Mouse (Mus musculus) urinary bladder, adult 18-20 months (tissue): ENCODE data around the gene Emg1.
A peak's percentile ranks its signal among the peaks of the same experiment; 100 is the strongest.

Source experiments
- DNase-seq, 2 experiments: peaks; one replicate each; pipeline ENCODE4 v3.0.0; 2022; ENCODE audit warnings: low spot score in 2 of 2, mixed read lengths in 2 of 2

The Emg1 gene

GRCm38 (mm10) chr6:124740888-124741761, 29.1 kb upstream of the Emg1 start, which contains the start of gene Grcc10:
Grcc10 (minus strand) TSS chr6:124741374.
- DNase-seq: peak; percentile 82 to 83

DNA sequence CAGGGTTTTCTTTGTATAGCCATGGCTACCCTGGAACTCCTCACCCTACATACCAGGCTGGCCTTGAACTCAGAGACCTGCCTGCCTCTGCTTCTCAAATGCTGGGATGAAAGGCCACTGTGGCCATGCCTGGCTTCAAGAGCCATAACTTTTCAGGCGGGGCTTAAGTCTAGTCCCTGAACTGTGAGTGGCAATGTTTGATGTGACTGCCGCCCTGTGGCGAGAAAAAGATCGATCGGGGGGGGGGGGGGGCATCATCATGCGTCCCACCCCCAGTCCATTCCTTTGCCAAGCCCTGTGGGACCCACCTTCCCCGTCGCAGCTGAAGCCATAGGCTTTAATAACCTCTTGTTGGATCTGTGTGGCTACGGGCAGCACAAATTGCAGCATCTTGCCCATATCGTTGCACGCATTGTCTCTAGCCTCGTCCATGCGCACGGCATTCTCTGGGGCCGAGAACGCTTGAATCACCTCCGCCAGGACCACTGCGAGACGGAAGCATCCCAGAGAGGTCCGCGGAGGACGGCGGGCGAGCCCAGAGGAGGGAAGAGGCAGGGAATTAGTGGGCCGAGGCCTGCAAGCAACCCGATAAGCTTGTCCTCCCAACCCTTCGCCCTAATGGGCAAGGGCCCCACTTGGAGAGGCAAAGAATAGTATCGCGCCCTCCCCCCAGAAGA, 28.4 kb upstream of the Emg1 start:
- DNase-seq: no peak

GRCm38 (mm10) chr6:124739231-124739796, 27.3 kb upstream of the Emg1 start:
- no peak for DNase-seq

DNA sequence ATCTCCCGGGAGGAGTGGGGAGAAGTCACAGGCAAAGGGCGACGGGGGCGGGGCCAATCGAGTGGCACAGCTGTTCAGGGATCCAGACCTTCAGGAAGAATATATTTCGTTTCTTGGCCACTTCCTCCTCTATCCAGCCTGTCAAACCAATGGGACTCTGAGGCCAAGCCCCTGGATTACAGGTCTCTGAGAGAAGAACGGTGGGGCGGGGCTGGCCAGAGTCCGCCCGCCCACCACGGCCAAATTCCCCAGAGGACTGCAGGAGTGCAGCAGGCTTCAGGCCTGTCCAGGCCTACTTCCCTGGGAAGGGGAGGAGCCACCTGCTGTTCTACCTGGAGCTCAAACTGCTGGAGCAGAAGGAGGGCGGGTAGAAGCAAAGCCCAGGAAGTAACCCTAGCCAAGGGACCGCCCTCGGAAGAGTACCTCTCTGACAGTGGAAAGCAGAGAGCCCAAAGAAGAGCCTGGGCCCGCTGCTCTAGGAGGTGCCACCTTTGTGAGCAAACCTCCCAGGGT, 26.6 kb upstream of the Emg1 start, which contains the start of gene Ptpn6:
Gene Ptpn6, minus strand, starts transcription at position 204 of the 513 bp plus-strand sequence.
- DNase-seq: peak; percentile 60 to 78

DNA sequence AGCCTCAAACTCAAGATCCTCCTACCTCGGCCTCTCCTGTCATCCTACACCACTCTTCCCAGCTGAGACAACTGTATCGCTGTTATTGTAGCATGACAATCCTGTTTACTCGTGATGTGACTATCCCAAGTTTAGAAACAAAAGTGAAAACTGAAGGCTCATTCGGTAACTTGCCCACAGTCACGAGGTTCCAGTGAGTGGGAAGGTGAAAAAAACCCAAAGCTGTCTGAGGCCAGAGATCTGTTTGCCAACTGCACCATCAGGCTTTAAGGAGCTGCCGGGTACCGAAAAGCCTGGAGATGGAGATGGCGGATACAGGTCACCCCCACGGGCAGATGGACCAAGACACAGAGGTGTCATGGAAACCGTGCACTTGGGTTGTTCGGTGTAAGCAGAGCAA, 25.1 kb upstream of the Emg1 start:
- DNase-seq: no peak

GRCm38 (mm10) chr6:124734417-124734816, 22.4 kb upstream of the Emg1 start:
- no peak for DNase-seq

DNA sequence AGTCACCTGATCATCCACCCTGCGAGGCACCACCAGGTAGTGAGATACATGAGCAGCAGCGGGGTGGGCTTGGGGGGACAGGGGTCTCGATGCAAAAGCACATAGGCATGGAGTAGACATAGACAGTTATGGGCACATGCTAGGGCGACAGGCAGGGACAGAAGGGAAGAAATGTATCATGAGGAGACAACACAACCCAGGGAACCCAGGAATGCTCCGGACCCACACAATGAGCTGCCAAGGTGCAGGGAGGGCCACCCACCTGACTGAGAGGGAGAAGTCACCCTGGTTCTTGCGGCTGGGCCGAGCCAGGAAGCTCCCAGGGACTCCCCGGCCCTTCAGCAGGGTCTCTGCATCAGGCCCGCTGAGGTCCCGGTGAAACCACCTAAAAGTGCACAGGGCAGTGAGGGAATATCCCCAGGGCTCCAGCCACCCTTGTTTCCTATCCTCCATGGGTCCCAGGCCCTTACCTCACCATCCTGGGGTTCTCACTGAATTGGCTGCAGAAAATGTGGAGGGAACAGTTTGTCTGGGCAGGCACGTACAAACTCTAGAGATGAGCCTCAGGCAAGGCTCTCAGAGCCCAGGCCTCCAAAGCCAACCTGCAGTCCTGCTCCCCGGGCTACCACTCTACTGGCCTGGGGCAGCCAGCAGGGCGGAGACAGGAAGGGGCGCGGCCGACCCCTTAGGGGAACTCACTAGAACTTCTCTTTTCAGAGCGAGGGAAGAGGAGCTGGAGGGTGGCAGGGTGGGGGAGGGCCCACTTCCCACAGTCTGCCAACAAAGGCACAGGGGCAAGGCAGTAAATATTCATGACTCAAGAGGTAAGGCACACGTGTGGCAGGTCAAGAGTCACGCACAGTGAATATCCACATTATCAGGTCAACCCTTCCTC, 20.7 kb upstream of the Emg1 start:
- no peak for DNase-seq

DNA sequence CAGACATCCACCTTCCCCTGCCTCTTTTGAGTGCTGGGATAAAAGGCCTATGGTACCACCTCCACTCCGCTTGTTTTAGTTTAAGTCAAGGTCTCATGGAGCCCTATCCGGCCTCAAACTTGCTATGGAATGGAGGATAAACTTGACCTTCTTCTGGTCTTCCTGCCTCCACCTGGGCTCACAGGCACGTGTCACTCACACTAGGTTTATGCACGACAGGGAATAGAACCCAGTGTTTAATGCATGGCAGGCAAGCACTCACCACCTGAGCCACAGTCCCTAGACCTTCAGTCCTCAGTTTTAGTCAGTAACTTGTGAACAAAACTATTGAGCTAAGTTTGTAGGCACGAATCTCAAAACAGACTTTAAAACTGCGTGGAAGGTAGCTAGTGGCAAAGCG, 19.1 kb upstream of the Emg1 start:
- DNase-seq: no peak

DNA sequence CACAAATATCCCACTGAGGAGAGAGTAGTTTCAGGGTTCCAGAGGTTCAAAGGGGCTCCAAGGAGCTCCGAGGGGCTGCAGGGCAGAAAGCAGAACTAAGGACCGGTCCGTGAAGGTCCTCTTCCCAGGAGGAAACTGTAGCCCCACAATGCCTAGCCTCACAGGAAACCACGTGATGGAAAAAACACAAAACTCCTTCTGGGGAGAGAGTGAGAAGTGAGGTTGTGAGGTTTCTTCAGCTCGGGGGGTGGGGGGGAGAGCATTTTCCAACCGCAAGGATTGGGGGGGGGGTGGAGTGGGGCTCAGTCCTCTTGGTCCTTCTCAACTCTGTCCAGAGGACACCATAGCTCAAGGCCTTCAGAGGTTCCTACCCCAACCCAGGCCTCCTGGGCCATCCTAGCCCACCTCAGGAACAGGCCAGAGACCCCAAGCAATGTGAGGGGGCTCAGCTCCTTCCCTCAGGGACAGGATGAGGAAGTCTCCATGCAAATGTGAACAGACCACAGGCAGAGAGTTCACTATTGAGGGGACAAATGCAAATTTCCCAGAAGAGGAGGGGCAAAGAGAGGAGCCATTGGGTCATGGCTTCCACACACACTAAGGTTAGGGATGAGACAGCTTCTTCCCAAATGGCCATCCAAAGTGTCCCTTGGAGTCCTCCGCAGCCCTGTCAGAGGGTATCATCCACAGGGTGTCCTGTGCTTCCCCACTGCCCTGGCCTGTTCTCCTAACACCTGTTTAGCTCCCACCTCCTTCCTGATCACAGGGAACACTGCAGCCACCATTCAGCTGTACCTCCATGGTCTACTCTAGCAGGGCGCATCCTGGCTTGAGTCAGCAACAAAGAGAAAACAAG, 18.1 kb upstream of the Emg1 start:
- DNase-seq: no peak

DNA sequence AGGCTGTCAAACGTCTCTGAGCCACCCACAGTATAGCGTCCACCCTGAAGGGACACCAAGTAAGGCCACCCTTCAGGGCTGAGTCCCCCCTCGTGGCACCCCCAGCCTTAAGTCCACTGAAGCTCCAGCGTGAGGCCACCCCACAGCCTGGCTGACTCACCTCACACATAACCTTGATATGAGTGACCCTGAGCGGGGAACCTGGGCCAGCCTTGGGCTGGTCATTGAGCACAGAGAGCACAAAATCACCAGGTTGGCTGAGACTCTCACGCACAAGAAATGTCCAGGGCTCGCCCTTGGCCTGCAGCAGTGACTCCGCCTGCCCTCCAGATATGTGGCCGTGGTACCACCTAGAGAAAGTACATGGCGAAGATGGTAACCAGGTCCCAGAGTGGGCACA, 16.6 kb upstream of the Emg1 start:
- no peak for DNase-seq

- DNase-seq: no peak
Measured at GRCm38 (mm10) chr6:124724472-124724871, 12.5 kb upstream of the Emg1 start.

GRCm38 (mm10) chr6:124723541-124723940, 11.6 kb upstream of the Emg1 start:
- DNase-seq: no peak

DNA sequence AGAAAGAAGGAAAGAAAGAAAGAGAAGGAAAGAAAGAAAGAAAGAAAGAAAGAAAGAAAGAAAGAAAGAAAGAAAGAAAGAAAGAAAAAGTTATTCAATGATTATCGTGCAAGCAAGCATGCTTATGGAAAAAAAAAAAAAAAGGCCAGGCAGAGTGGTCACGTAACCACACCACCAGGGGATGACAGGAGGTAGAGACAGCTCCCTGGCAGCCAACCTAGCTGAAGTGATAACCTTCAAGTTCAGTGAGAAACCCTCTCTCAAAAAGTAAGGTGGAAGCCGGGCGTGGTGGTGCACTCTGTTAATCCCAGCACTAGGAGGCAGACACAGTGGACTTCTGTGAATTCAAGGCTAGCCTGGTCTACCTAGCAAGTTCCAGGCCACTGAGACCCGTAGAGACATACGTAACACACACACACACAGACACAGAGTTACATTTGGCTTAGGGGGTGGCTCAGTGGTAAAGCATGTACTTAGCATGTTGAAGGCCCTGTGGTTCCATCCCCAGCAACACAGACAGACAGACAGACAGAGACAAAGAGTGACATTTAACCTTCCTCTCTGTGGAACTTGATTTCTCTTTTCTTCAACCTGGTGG, 11.0 kb upstream of the Emg1 start:
- DNase-seq: no peak

GRCm38 (mm10) chr6:124720904-124721303, 8.9 kb upstream of the Emg1 start:
- DNase-seq: no peak

DNA sequence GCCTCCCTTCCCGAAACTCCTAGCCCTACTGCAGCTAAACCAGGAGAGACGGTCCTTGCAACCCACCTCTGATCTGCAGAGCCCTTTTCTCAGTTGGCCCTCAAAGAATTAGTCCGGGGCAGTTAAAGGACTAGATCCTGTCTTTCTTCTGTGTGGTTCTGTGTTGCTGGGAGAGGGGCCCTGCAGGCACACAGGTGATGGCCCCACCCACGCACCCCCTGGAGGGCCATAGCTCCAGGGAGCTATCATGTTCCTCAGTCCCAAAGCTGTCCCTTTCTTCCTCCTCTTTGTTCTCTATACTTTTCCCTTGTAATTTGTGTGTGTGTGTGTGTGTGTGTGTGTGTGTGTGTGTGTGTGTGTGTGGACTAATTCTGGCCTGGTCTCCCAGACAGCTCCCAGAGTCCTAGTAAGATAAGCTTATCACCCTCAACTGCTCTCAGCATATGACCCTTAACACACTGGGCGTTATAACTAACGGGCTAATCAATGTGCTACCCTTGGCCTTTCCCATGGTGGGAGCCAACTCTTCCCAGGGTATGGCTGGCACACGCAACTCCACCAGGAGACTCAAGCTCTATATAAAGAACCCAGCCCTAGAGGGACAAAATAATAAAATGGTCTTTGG, 7.5 kb upstream of the Emg1 start:
- DNase-seq: no peak

GRCm38 (mm10) chr6:124718703-124719102, 6.7 kb upstream of the Emg1 start:
- DNase-seq: peak; percentile 74 to 78

- DNase-seq: no peak
Measured at GRCm38 (mm10) chr6:124717968-124718367, 6.0 kb upstream of the Emg1 start.

- no peak for DNase-seq
Measured at GRCm38 (mm10) chr6:124716864-124717490, 5.0 kb upstream of the Emg1 start.

GRCm38 (mm10) chr6:124712918-124713317, 940 bp upstream of the Emg1 start:
- DNase-seq: no peak
